Mouse (Mus musculus): ENCODE measurements at regions not wholly inside any gene's neighbourhood (a gene's known extent, or its start where the extent isn't known, plus 50 kb on each side); places are given as distances from the start of the nearest gene placed in this dataset.
A peak's percentile ranks its signal among the peaks of the same experiment; 100 is the strongest.
"Not testable (repeated sequence)": the region's sequence is repeated elsewhere in the genome, so short reads cannot be mapped to it uniquely, and the experiment has no call there.

GRCm38 (mm10) chr4:45641272-45641671, 109.0 kb upstream of the Shb start:
- no peak for DNase-seq

- DNase-seq: no peak
Measured at GRCm38 (mm10) chr4:45640713-45641112, 108.4 kb upstream of the Shb start.

GRCm38 (mm10) chr4:45639397-45640034, 107.2 kb upstream of the Shb start:
- DNase-seq: no peak

- DNase-seq: no peak
Measured at GRCm38 (mm10) chr4:45638411-45638810, 106.1 kb upstream of the Shb start.

DNA sequence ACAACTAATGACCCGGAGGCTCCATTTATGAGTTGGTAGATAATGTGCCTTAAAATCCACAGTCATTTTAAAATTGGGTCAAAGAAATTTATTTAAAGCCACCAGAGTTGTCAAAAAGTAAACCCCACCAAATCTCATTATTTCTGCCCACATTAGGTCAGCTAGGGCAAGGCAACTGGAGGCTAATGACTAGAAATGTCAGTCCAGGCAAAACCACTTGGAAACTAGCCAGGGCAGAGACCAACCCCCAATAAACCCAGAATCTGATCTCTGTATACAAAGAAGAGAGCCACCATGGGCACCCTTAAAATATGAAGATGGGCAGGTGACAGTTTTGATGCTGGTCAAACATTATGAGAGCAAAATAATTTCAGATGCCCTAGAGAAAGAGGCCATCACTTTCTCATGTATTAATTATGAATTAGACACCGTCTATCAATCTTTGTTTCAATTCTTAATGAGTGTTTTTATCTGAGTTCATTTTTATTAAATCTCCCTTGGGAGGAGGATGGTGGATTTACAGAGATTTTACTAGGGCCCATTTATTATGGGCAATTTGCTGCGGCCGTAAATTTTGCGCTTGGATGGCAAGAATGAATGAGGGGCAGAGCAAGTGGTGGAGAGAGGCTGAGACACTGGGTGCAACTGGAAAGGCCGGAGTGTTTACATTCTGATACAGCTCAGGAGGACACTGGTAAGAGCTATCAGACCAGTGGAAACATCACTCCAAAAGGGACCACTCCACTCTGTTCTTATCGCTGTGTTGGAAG, 99.2 kb upstream of the Shb start:
- DNase-seq: no peak

DNA sequence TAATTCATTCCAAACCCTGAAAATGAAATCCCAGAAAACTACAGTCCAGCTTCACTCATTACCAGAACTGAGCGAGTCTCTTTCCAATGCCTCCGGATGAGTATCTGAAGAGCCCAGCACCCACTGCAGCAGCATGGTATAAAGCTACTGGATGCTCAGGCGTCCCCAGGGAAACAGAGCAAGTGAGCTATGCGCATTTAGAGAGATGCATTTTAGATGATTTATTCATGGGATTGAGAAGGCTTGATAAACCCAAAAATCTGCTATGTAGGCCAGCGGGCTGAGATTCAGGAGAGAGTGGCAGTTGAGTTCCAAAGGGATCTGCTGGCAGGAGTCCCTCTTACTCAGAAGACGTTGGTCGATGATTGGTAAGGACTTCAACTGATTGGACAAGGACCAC, 93.4 kb upstream of the Shb start:
- DNase-seq: no peak

GRCm38 (mm10) chr4:45622017-45622416, 89.7 kb upstream of the Shb start:
- no peak for DNase-seq

DNA sequence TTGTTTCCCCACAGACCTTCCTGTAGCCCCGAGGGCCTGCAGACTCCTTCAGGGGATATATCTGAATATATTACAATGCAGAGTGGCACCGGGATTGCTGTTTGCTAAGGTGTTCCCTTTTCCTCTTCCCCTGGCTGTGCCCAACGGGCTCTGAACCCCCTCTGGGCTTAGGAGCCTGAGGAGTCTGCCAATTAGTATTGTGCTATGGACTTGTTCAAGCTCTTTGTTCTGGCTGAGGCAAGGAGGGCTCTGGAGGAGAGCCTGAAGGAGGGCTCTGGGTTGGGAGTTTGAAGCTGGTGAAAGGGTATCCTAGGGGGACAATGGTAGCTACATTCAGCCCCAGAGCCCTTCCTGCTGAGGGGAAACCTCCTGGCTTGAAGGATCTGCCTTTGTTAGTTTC, 84.9 kb upstream of the Shb start:
- no peak for DNase-seq

DNA sequence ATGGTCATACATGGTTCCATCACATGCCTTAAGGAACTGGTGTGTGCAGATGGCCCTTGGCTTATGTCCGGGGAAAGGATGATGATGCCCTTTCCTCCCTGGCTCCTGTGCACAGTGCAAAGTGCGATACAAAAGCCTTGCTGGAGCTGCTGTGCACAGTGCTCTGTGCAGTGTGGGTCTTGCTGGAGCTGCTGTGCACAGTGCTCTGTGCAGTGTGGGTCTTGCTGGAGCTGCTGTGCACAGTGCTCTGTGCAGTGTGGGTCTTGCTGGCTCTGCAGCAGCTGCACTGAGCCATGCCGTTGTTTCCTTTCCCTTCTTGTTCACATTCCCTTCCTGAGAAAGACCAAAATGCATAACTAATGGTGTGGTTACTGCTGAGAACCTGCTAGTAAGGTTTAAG, 81.2 kb upstream of the Shb start:
- DNase-seq: not testable (repeated sequence)

GRCm38 (mm10) chr4:45612132-45612531, 79.9 kb upstream of the Shb start:
- peak; percentile 90 for DNase-seq

DNA sequence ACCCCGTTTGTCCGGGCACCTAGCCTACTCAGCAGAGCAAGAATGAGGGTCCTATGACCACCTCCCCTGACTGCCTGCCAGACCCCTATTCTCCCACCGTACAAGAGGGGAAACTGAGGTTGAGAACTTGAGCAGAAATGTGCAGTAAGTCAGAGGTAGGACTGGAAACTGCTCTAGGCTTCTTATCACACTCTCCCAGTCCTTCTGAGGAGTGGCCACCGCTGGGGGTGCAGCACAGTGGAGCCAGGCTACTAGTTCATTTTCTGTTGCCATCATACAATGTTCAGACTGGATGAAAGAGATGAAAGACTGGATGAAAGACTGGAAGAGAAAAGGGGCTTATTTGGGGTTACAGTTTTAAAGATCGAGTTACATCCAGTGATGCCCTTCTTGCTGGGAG, 78.7 kb upstream of the Shb start:
- no peak for DNase-seq

GRCm38 (mm10) chr4:45606578-45606977, 74.3 kb upstream of the Shb start:
- DNase-seq: no peak

GRCm38 (mm10) chr4:45605681-45606080, 73.4 kb upstream of the Shb start:
- DNase-seq: no peak

DNA sequence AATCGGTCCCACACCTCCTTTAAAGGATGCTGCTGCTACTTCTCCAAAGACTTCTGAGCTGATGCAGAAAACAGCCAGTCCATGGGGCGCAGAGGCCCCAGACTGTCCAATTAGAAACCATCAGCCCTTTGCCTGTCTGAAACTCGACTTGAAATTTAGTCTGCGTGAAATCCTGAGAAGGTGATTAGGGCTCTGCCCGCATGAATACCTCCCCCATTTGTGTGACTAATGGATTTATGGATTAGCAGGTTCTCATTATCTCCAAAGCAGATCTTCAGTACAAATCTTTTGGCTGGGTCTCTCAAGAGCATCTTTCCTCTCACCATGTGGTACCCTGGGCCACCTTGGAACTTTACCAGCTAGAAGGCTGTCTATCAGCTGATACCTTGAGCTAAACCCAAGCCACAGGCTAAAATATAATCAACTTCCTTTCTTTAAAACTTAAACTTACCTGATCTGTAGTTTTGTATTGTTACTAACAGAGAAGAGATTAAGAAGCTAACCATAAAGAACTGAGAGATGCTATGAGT, 72.1 kb upstream of the Shb start:
- DNase-seq: peak; percentile 60

DNA sequence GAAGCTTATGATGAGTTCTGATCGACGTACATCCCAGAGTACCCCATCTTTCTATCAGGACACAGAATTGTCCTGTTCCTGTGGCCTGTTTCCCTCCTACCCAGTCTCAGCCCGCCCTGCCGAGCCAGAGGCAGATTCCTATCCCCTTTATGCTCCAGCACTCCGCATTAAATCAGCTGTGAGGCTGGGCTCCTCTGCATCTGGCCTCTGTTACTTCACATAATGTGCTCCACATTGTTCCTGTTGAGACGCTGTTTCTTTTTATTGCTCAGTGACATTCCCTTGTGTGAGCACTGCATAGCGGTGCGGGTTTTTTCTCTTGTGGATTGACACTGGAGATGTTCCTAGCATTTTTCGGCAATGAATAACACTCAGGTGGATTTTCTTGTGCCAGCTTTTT, 68.2 kb upstream of the Shb start:
- peak; percentile 48 for DNase-seq

DNA sequence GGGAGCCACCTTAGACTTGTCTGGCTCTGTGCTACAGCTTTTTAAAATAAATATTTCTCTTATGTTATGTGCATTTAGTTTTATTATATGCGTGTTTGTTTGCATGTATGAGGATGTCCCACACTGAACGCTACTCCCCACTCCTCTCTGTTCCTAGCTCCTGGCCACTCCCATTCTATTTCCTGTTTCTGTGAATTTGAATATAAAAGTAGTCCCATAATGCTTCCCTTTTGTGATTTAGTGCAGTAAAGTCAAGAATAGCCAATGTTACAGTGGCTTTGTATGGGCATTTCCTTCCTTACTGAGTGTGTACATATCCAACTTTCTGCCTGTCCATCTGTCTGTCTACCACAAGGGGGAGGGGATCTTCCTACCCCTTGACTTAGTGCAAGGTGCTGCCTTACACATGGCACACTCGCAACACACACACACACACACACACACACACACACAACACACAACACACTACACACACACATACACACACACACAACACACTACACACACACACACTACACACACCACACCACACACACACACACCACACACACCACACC, 61.2 kb upstream of the Shb start:
- no peak for DNase-seq

DNA sequence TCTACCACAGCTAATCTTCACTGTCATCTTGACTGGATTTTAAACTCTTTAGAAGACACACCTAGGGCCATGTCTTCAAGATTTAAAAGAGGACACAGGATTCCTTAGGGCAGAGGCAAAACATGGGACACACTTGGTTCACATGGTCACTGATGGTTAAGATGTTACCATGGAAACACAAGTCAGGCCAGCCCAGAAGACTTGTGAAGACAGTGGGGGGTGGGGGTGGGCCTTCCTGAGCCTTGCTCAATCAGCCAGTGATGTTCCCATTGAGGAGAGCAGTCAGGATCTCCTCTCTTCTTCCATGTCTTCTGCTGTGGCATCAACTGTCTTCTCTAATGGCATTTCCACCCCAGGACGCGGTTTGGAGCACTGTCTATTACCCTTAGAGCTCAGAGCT, 60.5 kb upstream of the Shb start:
- no peak for DNase-seq

DNA sequence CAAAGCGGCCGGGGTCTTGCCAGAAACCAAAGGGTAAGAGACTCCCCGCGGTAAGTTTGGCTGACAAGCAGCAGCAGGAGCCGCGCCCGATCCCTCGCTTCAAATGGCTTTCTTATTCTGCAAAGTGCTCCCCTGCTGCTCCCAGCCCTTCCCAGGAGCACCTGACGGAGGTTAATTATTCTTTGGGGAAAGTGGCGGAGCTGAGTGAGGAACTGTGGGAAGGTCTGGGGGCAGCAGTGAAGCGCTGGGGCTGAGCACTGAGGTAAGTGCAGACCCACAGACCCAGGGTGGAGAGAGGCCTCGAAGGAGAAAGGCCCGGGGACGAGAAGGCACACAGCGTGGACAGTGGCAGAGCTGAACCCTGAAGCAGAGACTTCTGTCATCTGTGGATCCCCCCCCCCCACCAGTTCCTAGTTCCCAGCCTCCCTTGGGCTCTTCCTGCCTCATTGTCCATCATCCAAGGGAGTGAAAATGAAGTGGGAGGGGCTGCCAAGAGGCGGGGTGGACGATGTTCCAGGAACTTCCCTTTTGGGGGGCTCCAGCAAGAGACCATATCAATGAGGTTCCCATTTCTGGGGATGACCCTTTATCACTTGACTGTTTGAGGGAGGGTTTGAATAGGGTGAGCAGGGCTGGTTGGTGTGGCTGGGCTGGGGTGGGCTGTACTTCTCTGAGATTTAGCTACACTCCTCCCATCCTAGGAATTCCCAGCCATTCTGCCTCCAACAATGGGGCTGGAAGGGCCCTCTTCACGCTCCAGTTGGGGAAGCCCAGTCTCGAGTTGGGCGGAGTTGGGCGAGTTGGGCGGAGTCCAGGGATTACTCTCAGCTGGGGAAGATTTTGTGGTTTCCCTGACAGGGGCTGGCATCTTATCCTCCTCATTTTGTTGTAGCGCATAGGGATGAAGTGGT, 59.4 kb upstream of the Shb start:
- no peak for DNase-seq

DNA sequence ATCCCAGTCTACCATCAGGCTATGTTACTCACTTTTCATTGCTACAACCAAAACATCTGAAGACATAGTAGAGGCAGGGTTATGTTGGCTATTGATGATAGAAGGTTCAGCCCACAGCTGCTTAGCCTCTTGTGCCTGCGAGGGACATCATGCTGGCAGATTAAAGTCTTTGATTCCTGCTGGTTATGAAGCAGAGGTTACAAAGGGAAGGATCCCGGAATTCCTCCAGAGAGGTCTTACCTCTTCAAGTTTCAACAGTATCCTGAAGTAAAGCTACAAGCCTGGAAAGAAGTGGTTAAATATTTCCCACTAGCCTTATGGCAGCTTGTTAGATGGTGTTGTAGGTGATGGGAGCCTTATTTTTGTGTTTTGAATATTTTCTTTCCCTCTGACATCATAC, 58.6 kb upstream of the Shb start:
- DNase-seq: peak; percentile 13

- peak; percentile 66 for DNase-seq
Measured at GRCm38 (mm10) chr4:45588322-45588721, 56.1 kb upstream of the Shb start.

- DNase-seq: peak; percentile 31
Measured at GRCm38 (mm10) chr4:45587202-45587601, 54.9 kb upstream of the Shb start.

GRCm38 (mm10) chr4:45586310-45586709, 54.0 kb upstream of the Shb start:
- peak; percentile 76 for DNase-seq

DNA sequence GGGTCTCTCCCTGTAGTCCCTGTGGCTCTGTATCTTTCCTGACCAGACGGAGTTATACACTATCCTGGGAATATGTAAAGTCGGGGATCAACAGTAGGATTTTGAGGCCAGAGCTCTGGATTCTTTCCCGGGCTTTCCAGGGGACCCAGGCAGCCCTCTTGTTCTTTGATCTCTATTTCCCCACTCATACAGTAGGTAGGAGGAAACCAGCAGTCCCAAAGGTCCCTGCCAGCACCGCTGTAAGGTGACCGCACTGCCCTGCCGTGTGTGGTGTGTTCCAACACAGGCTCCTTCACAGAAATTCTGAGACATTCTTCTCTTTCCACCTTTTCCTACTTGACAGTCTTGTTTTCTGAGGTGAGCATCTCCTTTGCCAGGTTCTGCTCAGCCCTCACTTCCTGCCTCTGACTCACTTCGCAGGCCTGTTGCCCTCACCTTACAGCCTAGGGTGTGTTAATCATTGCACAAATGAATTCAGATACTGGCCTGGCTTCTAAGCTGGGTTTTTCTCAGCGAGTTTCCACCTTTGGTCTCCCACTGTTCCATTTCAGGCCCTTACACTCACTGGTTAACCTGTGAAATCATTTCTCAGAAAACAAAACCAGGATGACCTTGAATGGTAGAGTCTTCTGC, 53.0 kb upstream of the Shb start:
- DNase-seq: peak; percentile 14
